Mouse (Mus musculus): ENCODE results near the gene Ndufs2.

GRCm38 (mm10) chr1:171279721-171280120 lies 28.5 kb upstream of the Ndufs2 start:
- TF ChIP-seq CTCF (IDR thresholded peaks at IDR 0.05; ENCODE audit: control insufficient read depth, insufficient read depth, insufficient replicate concordance, low read depth, low read length) (no peak), POLR2A (IDR thresholded peaks at IDR 0.05; ENCODE audit: control insufficient read depth, low read depth, low read length) (no peak)
